25 mouse cellular contexts compared by ENCODE assay signal in genomic region chr12:99093989-99094388, GRCm38 (mm10).
"Had no signal": no experiment of that assay in that cellular context is flagged by ENCODE, and none has a peak within 500 bp of the region (broad histone marks: within the 10 kb centered on the region; RNA-seq: fewer than 3 reads in every experiment).

No protein-coding gene starts in this region.

- H3K36me3 ChIP-seq: heart, embryonic 10.5 days; heart, embryonic 12.5 days; hindbrain, embryonic 10.5 days; hindbrain, embryonic 12.5 days; intestine, embryonic 15.5 days; limb, embryonic 10.5 days; limb, embryonic 12.5 days; liver, embryonic 13.5 days had no signal

- H3K4me3 ChIP-seq: heart, embryonic 10.5 days; heart, embryonic 12.5 days; hindbrain, embryonic 10.5 days; hindbrain, embryonic 12.5 days; intestine, embryonic 15.5 days; layer of hippocampus, adult 2 months; left cerebral cortex, adult 2 months; limb, embryonic 10.5 days; limb, embryonic 12.5 days; liver, embryonic 13.5 days had no signal

- H3K9me3 ChIP-seq: heart, embryonic 10.5 days; heart, embryonic 12.5 days; hindbrain, embryonic 10.5 days; hindbrain, embryonic 12.5 days; intestine, embryonic 15.5 days; limb, embryonic 10.5 days; limb, embryonic 12.5 days; liver, embryonic 13.5 days had no signal

- H3K27ac ChIP-seq: heart, embryonic 10.5 days; hindbrain, embryonic 10.5 days; hindbrain, embryonic 12.5 days; hindbrain, embryonic 14.5 days; intestine, embryonic 15.5 days; layer of hippocampus, adult 2 months; left cerebral cortex, adult 2 months; limb, embryonic 10.5 days; limb, embryonic 12.5 days; liver, embryonic 13.5 days had no signal

- DNase-seq: gastrocnemius, postnatal 14 days; gastrocnemius, postnatal 36 days; heart, postnatal 10 days; heart, postnatal 4 days; kidney, adult 18-20 months; kidney, adult 8-10 months; kidney, postnatal 10 days; kidney, postnatal 25 days; kidney, postnatal 4 days; liver; liver, embryonic 13.5 days had no signal

- H3K9ac ChIP-seq: heart, embryonic 12.5 days; hindbrain, embryonic 12.5 days; hindbrain, embryonic 14.5 days; intestine, embryonic 15.5 days; limb, embryonic 12.5 days; liver, embryonic 13.5 days had no signal

- ATAC-seq: hindbrain, embryonic 16.5 days; inflammation-experienced regulatory T-cells, adult 6 months; intestine, embryonic 15.5 days; intestine, postnatal 0 days had no signal

- H3K27me3 ChIP-seq: hindbrain, embryonic 12.5 days; liver, embryonic 13.5 days had no signal

- H3K4me2 ChIP-seq: heart, embryonic 12.5 days; hindbrain, embryonic 12.5 days; hindbrain, embryonic 14.5 days; intestine, embryonic 15.5 days; limb, embryonic 12.5 days; liver, embryonic 11.5 days; liver, embryonic 13.5 days had no signal

- H3K4me1 ChIP-seq: hindbrain, embryonic 12.5 days; limb, embryonic 10.5 days; limb, embryonic 12.5 days had no signal
